Mouse (Mus musculus) liver, adult 2 months (tissue): ENCODE measurements around the gene Cacng4. TPM values are rescaled to one million over a fixed set of nuclear protein-coding genes. Genes with fewer than 3 reads are reported as not detected.

Source experiments
- DNase-seq: peaks from one replicate; pipeline ENCODE4 v3.0.0-alpha.2; 2011; ENCODE audit warnings: low read depth, low spot score; ENCODE audit errors: extremely low read depth
- H3K27ac ChIP-seq: fragments of 200-500 bp; replicated peaks from 2 replicates; pipeline ENCODE4 v1.5.1; 2012; ENCODE audit warnings: low read depth, mild to moderate bottlenecking, control low read depth, inconsistent platforms, low read length; ENCODE audit not compliant: insufficient read depth
- H3K27me3 ChIP-seq: fragments of 200-500 bp; 2 replicates; pipeline ENCODE4 v1.6.1; 2012; ENCODE audit warnings: mild to moderate bottlenecking, moderate library complexity, low read length, inconsistent platforms; ENCODE audit not compliant: control insufficient read depth, insufficient read depth
- H3K36me3 ChIP-seq: fragments of 200-500 bp; 2 replicates; pipeline ENCODE4 v1.6.1; 2012; ENCODE audit warnings: low read length, inconsistent platforms; ENCODE audit not compliant: control insufficient read depth, insufficient read depth
- H3K4me1 ChIP-seq: fragments of 200-500 bp; 2 replicates; pipeline ENCODE4 v1.6.1; 2011; ENCODE audit warnings: low read length; ENCODE audit not compliant: control insufficient read depth, insufficient read depth
- H3K4me3 ChIP-seq: fragments of 200-500 bp; 2 replicates; pipeline ENCODE4 v1.5.1; 2011; ENCODE audit warnings: low read depth, mild to moderate bottlenecking, control low read depth, low read length, moderate library complexity; ENCODE audit not compliant: insufficient read depth
- H3K79me2 ChIP-seq: fragments of 200-500 bp; 2 replicates; pipeline ENCODE4 v1.6.1; 2012; ENCODE audit warnings: inconsistent platforms, mild to moderate bottlenecking, low read length, moderate library complexity; ENCODE audit not compliant: control insufficient read depth, insufficient read depth
- H3K9ac ChIP-seq: fragments of 200-500 bp; 2 replicates; pipeline ENCODE4 v1.6.1; 2012; ENCODE audit warnings: low read depth, mild to moderate bottlenecking, control low read depth, inconsistent platforms, low read length
- CTCF ChIP-seq: fragments of 200-500 bp; IDR thresholded peaks from 2 replicates; pipeline ENCODE4 v1.5.1; 2011; ENCODE audit warnings: low read depth, low read length, control low read depth
- POLR2A ChIP-seq: fragments of 200-500 bp; IDR thresholded peaks from 2 replicates; pipeline ENCODE4 v1.6.1; 2011; ENCODE audit warnings: low read length, control low read depth; ENCODE audit not compliant: insufficient read depth; ENCODE audit errors: extremely low read depth
- WGBS: fragments of 180-500 bp; shearing (Covaris S2); methylation state at CpG from one replicate; pipeline ENCODE4 v1.1.7; 2018; 5-methylcytosine and 5-hydroxymethylcytosine counted together
- polyA plus RNA-seq: library from polyadenylated mRNA; depleted of rRNA; stranded (reverse); fragments of >200 nt; gene quantifications from 2 replicates; pipeline ENCODE4 v1.2.3, GENCODE M21; 2012
- total RNA-seq: library from RNA; depleted of rRNA; stranded (reverse); fragments of >200 nt; gene quantifications from 2 replicates; pipeline ENCODE4 v1.2.3, GENCODE M21; 2014

The Cacng4 gene
- total and polyA plus RNA-seq, 2 experiments = not detected

DNA sequence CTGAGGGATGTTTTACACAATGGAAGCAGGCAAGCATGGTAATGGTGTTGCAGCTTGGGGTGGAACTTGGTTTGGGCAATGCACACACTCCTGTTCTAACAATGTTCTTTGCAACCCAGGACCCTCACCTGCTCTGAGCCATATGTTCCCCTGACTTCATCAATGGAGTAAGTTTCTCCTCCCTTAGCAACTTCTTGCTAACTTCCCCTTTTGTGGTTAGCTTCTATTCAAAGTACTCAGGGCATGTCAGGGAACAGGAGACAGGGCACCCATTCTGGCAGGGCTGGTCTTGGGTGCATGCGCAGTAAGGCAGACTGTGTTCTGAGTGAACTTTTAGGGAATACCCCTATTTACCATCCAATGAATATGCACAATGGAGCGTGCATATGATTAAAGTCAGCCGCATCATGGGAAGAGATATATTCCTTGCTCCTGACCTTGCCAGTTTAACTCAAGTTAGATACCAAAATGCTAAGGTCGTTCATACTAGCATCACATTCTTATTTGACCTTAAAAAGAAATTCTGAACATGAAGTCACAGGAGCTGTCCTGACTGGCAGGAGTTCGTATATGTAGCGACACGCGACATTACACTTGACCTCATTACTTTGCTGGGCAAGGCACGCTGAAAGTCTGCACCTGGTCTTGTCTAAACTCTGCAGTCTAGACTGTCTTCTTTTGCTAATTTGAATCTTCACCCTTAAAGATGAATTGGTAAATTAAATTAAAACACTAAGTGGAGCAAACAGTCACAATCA, 73.9 kb downstream of the Cacng4 start:
- 92% methylated on average over 9 of the region's 9 CpGs for WGBS
- TF ChIP-seq POLR2A = no peak
- no peak for TF ChIP-seq CTCF

GRCm38 (mm10) chr11:107716332-107716938, 77.9 kb downstream of the Cacng4 start, which contains the start of gene Cacng1:
Gene Cacng1 (minus strand): TSS chr11:107716522.
- WGBS = 91% methylated on average over 16 of the region's 16 CpGs
- no peak within 1 kb of the TSS for H3K4me3 ChIP-seq

More for the DNA sequence above, 73.9 kb downstream of the Cacng4 start:
- Histone ChIP-seq H3K27me3 (no peaks in the 10 kb centered on the region), H3K9ac (no peak overlapping the region), H3K79me2 (no peaks in the 10 kb centered on the region), H3K36me3 (no peaks in the 10 kb centered on the region), H3K27ac (no peak overlapping the region), H3K4me3 (no peak overlapping the region), H3K4me1 (no peaks in the 10 kb centered on the region)
- DNase-seq = no peak

GRCm38 (mm10) chr11:107714368-107714767, 80.0 kb downstream of the Cacng4 start:
- Histone ChIP-seq H3K4me3 (no peak overlapping the region), H3K36me3 (no peaks in the 10 kb centered on the region), H3K27ac (no peak overlapping the region), H3K79me2 (no peaks in the 10 kb centered on the region), H3K4me1 (no peaks in the 10 kb centered on the region; the same call in 1 of the 2 replicates), H3K9ac (no peak overlapping the region), H3K27me3 (no peaks in the 10 kb centered on the region)
- TF ChIP-seq POLR2A (no peak), CTCF (no peak)
- 95% methylated on average over 7 of the region's 7 CpGs for WGBS
- no peak for DNase-seq

More at GRCm38 (mm10) chr11:107716332-107716938, 77.9 kb downstream of the Cacng4 start, which contains the start of gene Cacng1:
- Histone ChIP-seq H3K36me3 (no peaks in the 10 kb centered on the region), H3K9ac (no peak within 1 kb of the TSS), H3K27ac (no peak within 1 kb of the TSS), H3K4me1 (no peaks in the 10 kb centered on the region; the same call in 1 of the 2 replicates), H3K79me2 (no peaks in the 10 kb centered on the region), H3K27me3 (no peaks in the 10 kb centered on the region)
- no peak for TF ChIP-seq CTCF
- no peak for TF ChIP-seq POLR2A
- DNase-seq = no peak

DNA sequence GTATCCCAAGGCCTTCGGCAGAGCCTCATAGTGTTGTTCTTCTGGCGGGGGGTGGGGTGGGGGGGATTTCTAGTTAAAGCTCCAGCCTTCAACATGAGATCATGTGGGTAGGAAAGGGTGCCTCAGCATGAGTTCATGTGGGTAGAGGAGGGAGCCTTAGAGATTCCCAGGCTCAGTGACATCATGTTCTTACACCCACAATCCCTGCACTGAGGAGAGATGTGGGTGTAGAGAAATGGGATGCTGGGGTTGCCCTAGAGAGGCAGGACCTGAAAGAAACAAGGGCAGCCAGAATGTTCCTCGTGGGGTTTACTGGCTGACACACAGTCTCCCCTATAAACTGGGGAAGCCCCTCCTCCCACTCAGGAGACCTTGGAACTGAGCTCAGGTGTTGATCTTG, 84.0 kb downstream of the Cacng4 start:
- WGBS = 54% methylated on average over 3 of the region's 3 CpGs

GRCm38 (mm10) chr11:107707897-107708610, 86.3 kb downstream of the Cacng4 start:
- DNase-seq = no peak
- Histone ChIP-seq H3K27me3 (no peaks in the 10 kb centered on the region), H3K27ac (no peak overlapping the region), H3K9ac (no peak overlapping the region), H3K36me3 (no peaks in the 10 kb centered on the region), H3K4me1 (no peaks in the 10 kb centered on the region; the same call in none of the 2 replicates), H3K4me3 (no peak overlapping the region), H3K79me2 (no peaks in the 10 kb centered on the region)
- no peak for TF ChIP-seq POLR2A
- no peak for TF ChIP-seq CTCF
- 92% methylated on average over 20 of the region's 20 CpGs for WGBS

More for the DNA sequence above, 84.0 kb downstream of the Cacng4 start:
- H3K4me3 ChIP-seq = no peak overlapping the region
- no peaks in the 10 kb centered on the region for H3K79me2 ChIP-seq
- H3K27me3 ChIP-seq = no peaks in the 10 kb centered on the region
- TF ChIP-seq POLR2A (no peak), CTCF (no peak)
- no peak overlapping the region for H3K27ac ChIP-seq
- H3K36me3 ChIP-seq = no peaks in the 10 kb centered on the region
- DNase-seq = no peak
- no peaks in the 10 kb centered on the region; the same call in none of the 2 replicates for H3K4me1 ChIP-seq
- H3K9ac ChIP-seq = no peak overlapping the region
